Mouse (Mus musculus) CH12.LX (cell line): ENCODE measurements at regions not wholly inside any gene's neighbourhood (a gene's known extent, or its start where the extent isn't known, plus 50 kb on each side); places are given as distances from the start of the nearest gene placed in this dataset.

Source experiments
- DNase-seq: peaks from one replicate; pipeline ENCODE4 v3.0.0-alpha.2; 2013; ENCODE audit errors: extremely low read depth
- H3K27ac ChIP-seq: 2 replicates; pipeline ENCODE4 v1.5.1; 2012; ENCODE audit warnings: low read depth, mild to moderate bottlenecking, control low read depth, moderate library complexity; ENCODE audit not compliant: insufficient read depth
- H3K27me3 ChIP-seq: replicated peaks from 2 replicates; pipeline ENCODE3; 2012; ENCODE audit warnings: inconsistent platforms
- H3K36me3 ChIP-seq, 2 experiments: replicated peaks in 1 of 2; 2 replicates each; pipeline versions ENCODE3 to v1.6.1; 2012; ENCODE audit warnings: inconsistent platforms in 1 of 2, low read length in 1 of 2, mild to moderate bottlenecking in 1 of 2, mixed read lengths in 1 of 2, moderate library complexity in 1 of 2; ENCODE audit not compliant: control insufficient read depth in 1 of 2, insufficient read depth in 1 of 2
- H3K4me1 ChIP-seq, 2 experiments: 2 replicates each; pipeline ENCODE4 v1.6.1; 2012; ENCODE audit warnings: inconsistent platforms in 1 of 2, moderate library complexity in 1 of 2; ENCODE audit not compliant: insufficient read depth in 2 of 2, control insufficient read depth in 1 of 2
- H3K4me2 ChIP-seq: 2 replicates; pipeline ENCODE4 v1.6.1; 2012; ENCODE audit warnings: low read depth, mild to moderate bottlenecking, control low read depth; ENCODE audit not compliant: poor library complexity, insufficient read depth, severe bottlenecking
- H3K4me3 ChIP-seq, 3 experiments: fragments of 150-350 bp in 1 of 3; sonication (generic) in 1 of 3; replicated peaks in 1 of 3; 2 replicates each; pipeline versions ENCODE3 to v1.5.1; 2011 to 2012; ENCODE audit warnings: low read depth in 2 of 3, low read length in 2 of 3, mild to moderate bottlenecking in 2 of 3, moderate library complexity in 2 of 3, control low read depth in 1 of 3, improper control_type of control experiment in 1 of 3, inconsistent platforms in 1 of 3, mixed read lengths in 1 of 3; ENCODE audit not compliant: poor library complexity in 1 of 3
- H3K79me2 ChIP-seq: replicated peaks from 2 replicates; pipeline ENCODE4 v1.6.1; 2012; ENCODE audit warnings: mild to moderate bottlenecking, moderate library complexity; ENCODE audit not compliant: control insufficient read depth, poor library complexity, insufficient read depth, severe bottlenecking; ENCODE audit errors: extremely low read depth
- H3K9ac ChIP-seq: 2 replicates; pipeline ENCODE4 v1.6.1; 2012; ENCODE audit warnings: low read depth, mild to moderate bottlenecking, control low read depth, moderate library complexity; ENCODE audit not compliant: insufficient read depth
- H3K9me3 ChIP-seq: replicated peaks from 2 replicates; pipeline ENCODE3; 2012; ENCODE audit warnings: low read length, inconsistent platforms, mixed read lengths
- CHD1 ChIP-seq: IDR thresholded peaks from 2 replicates; pipeline ENCODE4 v1.6.1; 2012; ENCODE audit warnings: low read depth, low read length, improper control_type of control experiment, inconsistent platforms
- E2F4 ChIP-seq: IDR thresholded peaks from 2 replicates; pipeline ENCODE4 v1.6.1; 2011; ENCODE audit warnings: low read depth, low read length, improper control_type of control experiment; ENCODE audit not compliant: insufficient replicate concordance
- ELF1 ChIP-seq: IDR thresholded peaks from 2 replicates; pipeline ENCODE4 v1.6.1; 2014; ENCODE audit warnings: low read depth, mild to moderate bottlenecking, inconsistent platforms, low read length, improper control_type of control experiment
- GABPA ChIP-seq: IDR thresholded peaks from 2 replicates; pipeline ENCODE4 v1.6.1; 2012; ENCODE audit warnings: low read depth, low read length, improper control_type of control experiment, inconsistent platforms; ENCODE audit not compliant: insufficient replicate concordance
- IRF4 ChIP-seq: IDR thresholded peaks from 2 replicates; pipeline ENCODE4 v1.6.1; 2014; ENCODE audit warnings: low read depth, mild to moderate bottlenecking, inconsistent platforms, low read length, improper control_type of control experiment
- JUN ChIP-seq: IDR thresholded peaks from 2 replicates; pipeline ENCODE4 v1.6.1; 2011; ENCODE audit warnings: low read depth, mild to moderate bottlenecking, low read length, improper control_type of control experiment, moderate library complexity; ENCODE audit not compliant: insufficient read depth
- MAFK ChIP-seq: IDR thresholded peaks from 2 replicates; pipeline ENCODE4 v1.6.1; 2011; ENCODE audit warnings: low read length, improper control_type of control experiment; ENCODE audit not compliant: insufficient replicate concordance
- MEF2A ChIP-seq: IDR thresholded peaks from 2 replicates; pipeline ENCODE4 v1.6.1; 2014; ENCODE audit warnings: low read depth, mild to moderate bottlenecking, inconsistent platforms, low read length, improper control_type of control experiment, borderline replicate concordance
- MXI1 ChIP-seq: IDR thresholded peaks from 2 replicates; pipeline ENCODE4 v1.6.1; 2011; ENCODE audit warnings: mild to moderate bottlenecking, low read depth, low read length, improper control_type of control experiment
- MYC ChIP-seq: IDR thresholded peaks from 2 replicates; pipeline ENCODE4 v1.6.1; 2011; ENCODE audit warnings: low read depth, mild to moderate bottlenecking, improper control_type of control experiment, low read length
- NELFE ChIP-seq: IDR thresholded peaks from 2 replicates; pipeline ENCODE4 v1.6.1; 2011; ENCODE audit warnings: low read depth, low read length, improper control_type of control experiment
- RAD21 ChIP-seq: IDR thresholded peaks from 2 replicates; pipeline ENCODE4 v1.6.1; 2011; ENCODE audit warnings: low read depth, mild to moderate bottlenecking, low read length, improper control_type of control experiment, moderate library complexity
- SIN3A ChIP-seq: IDR thresholded peaks from 2 replicates; pipeline ENCODE4 v1.6.1; 2012; ENCODE audit warnings: low read length, improper control_type of control experiment, inconsistent platforms
- USF1 ChIP-seq: IDR thresholded peaks from 2 replicates; pipeline ENCODE4 v1.6.1; 2014; ENCODE audit warnings: low read depth, mild to moderate bottlenecking, inconsistent platforms, low read length, improper control_type of control experiment
- ZNF384 ChIP-seq: IDR thresholded peaks from 2 replicates; pipeline ENCODE4 v1.6.1; 2012; ENCODE audit warnings: low read depth, low read length, improper control_type of control experiment, inconsistent platforms
- dilution Hi-C: fragments of 300-500 bp; cut with MboI; formaldehyde crosslinking; loops from 2 replicates; pipeline ENCODE4 v1.14.3; 2020; ENCODE audit warnings: low sequenced_read_pairs; ENCODE audit not compliant: extremely low pct_unique_long_range_greater_than_20kb, extremely low pct_ligation_motif_present
- in situ Hi-C: fragments of 300-500 bp; cut with MboI; formaldehyde crosslinking; loops from 3 replicates; pipeline ENCODE4 v1.14.3; 2019; ENCODE audit warnings: low sequenced_read_pairs, low pct_ligation_motif_present, low pct_unique_long_range_greater_than_20kb, mixed read lengths

GRCm38 (mm10) chr6:31718843-31719242 is 155.1 kb upstream of the Podxl start:
- no peaks in the 10 kb centered on the region for H3K79me2 ChIP-seq
- H3K4me3 ChIP-seq: no peak overlapping the region
- TF ChIP-seq SIN3A (no peak), CHD1 (no peak), MXI1 (no peak), MEF2A (no peak), GABPA (no peak), IRF4 (no peak), ZNF384 (no peak), RAD21 (no peak), E2F4 (no peak), ELF1 (no peak), JUN (no peak), MYC (no peak), NELFE (no peak), MAFK (no peak)
- H3K4me2 ChIP-seq: no peak overlapping the region
- dilution Hi-C loops (no loop called here), in situ Hi-C loops (no loop called here)
- H3K9me3 ChIP-seq: no peaks in the 10 kb centered on the region
- H3K27me3 ChIP-seq: peaks cover 68% of the 10 kb centered on the region
- no peak overlapping the region for H3K9ac ChIP-seq
- no peaks in the 10 kb centered on the region for H3K36me3 ChIP-seq
- H3K27ac ChIP-seq: no peak overlapping the region
- no peaks in the 10 kb centered on the region for H3K4me1 ChIP-seq
- DNase-seq: no peak

- no peak for TF ChIP-seq ELF1
- no peak for TF ChIP-seq USF1
- peak; percentile 41; the same call in 1 of the 2 replicates for TF ChIP-seq MAFK
- H3K9ac ChIP-seq: no peak overlapping the region
- in situ Hi-C loops: no loop called here
- no peaks in the 10 kb centered on the region for H3K4me1 ChIP-seq
- H3K27me3 ChIP-seq: peaks cover 64% of the 10 kb centered on the region
- DNase-seq: peak; percentile 15
- no peak overlapping the region for H3K4me3 ChIP-seq
- H3K4me2 ChIP-seq: no peak overlapping the region
- H3K9me3 ChIP-seq: no peaks in the 10 kb centered on the region
- H3K27ac ChIP-seq: no peak overlapping the region
- H3K36me3 ChIP-seq: no peaks in the 10 kb centered on the region
- no peaks in the 10 kb centered on the region for H3K79me2 ChIP-seq
- dilution Hi-C loops: no loop called here
Observed at GRCm38 (mm10) chr6:31717531-31717930, 153.8 kb upstream of the Podxl start.
